Mouse (Mus musculus): ENCODE data around the gene Sp2.

GRCm38 (mm10) chr11:96963580-96963979 lies 19.2 kb downstream of the Sp2 start:
- TF ChIP-seq CTCF (IDR thresholded peaks at IDR 0.05; ENCODE audit: extremely low read depth, insufficient read depth, low read length) (peak; percentile 80), POLR2A (IDR thresholded peaks at IDR 0.05; ENCODE audit: extremely low read depth, insufficient read depth, low read length) (no peak)

Measured in cortical plate, adult 2 months (tissue).